Mouse (Mus musculus) erythroblast, embryonic 14.5 days (primary cell): ENCODE results near the gene Ccdc124.

Source experiments
- GATA1 ChIP-seq: IDR thresholded peaks from 2 replicates; pipeline ENCODE4 v1.6.1; 2012; ENCODE audit warnings: low read length, inconsistent platforms, mixed read lengths
- TAL1 ChIP-seq: IDR thresholded peaks from 3 replicates; pipeline ENCODE4 v1.6.1; 2012; ENCODE audit warnings: low read length, inconsistent platforms, mixed read lengths

- TF ChIP-seq TAL1 (no peak), GATA1 (no peak)
Measured at GRCm38 (mm10) chr8:70839408-70840351, 34.1 kb downstream of the Ccdc124 start, which contains the start of gene Arrdc2.
